Mouse (Mus musculus) liver, embryonic 14.5 days (tissue): Measurements from ENCODE around the gene H6pd.

Experiments used
- CTCF ChIP-seq: IDR thresholded peaks from 2 replicates; pipeline ENCODE4 v1.5.1; 2016; ENCODE audit warnings: antibody characterized with exemption, low read depth, control low read depth
- EP300 ChIP-seq: IDR thresholded peaks from 2 replicates; pipeline ENCODE4 v1.6.1; 2016; ENCODE audit warnings: antibody characterized with exemption, low read depth

- TF ChIP-seq CTCF (no peak), EP300 (no peak)
These were observed 42.6 kb downstream of the H6pd start for GRCm38 (mm10) chr4:149966252-149966651.
